Mouse (Mus musculus): ENCODE data around the gene Ldb2. TPM values are rescaled to one million over a fixed set of nuclear protein-coding genes. Genes with fewer than 3 reads are reported as not detected.

The Ldb2 gene
- polyA plus RNA-seq, 1 experiment from 2014 or later: 51.5 TPM

DNA sequence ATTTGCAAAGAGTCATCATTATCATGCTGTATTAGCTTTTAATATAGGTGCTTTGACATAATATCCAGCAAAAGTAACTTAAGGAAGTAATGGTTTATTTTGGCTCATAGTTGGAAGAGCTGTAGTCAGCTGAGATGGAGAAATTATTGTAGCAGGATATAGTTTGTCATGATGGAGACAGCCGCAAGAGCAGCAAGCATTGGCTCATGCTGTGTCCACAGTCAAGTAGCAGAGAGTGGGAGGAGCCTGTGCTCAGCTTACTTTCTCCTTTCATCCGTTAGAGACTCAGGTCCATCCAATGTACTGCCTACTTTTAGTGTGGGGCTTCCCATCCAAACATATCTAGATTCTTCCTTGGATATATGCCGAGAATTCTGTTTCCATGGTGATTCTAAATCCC, 208.7 kb downstream of the Ldb2 start:
- Histone ChIP-seq H3K27me3 (ENCODE audit: control insufficient read depth, insufficient read depth, low read length) (no peaks in the 10 kb centered on the region), H3K4me1 (ENCODE audit: control insufficient read depth, insufficient read depth, low read length) (no peaks in the 10 kb centered on the region), H3K4me2 (ENCODE audit: low read depth, low read length) (no peak overlapping the region), H3K4me3 (ENCODE audit: low read depth, low read length) (no peak overlapping the region), H3K9ac (replicated peaks; ENCODE audit: low read length) (no peak overlapping the region), H3K36me3 (replicated peaks; ENCODE audit: control insufficient read depth, insufficient read depth, low read depth, low read length) (no peaks in the 10 kb centered on the region), H3K9me3 (replicated peaks; ENCODE audit: control insufficient read depth, low read length) (no peaks in the 10 kb centered on the region), H3K27ac (replicated peaks; ENCODE audit: low read depth, low read length) (no peak overlapping the region)
- 85% methylated on average over 3 of the region's 3 CpGs for WGBS
- DNase-seq (ENCODE audit: low spot score) (no peak), ATAC-seq (replicated peaks; ENCODE audit: insufficient number of reproducible peaks, low FRiP score, low TSS enrichment, low read depth) (no peak)

DNA sequence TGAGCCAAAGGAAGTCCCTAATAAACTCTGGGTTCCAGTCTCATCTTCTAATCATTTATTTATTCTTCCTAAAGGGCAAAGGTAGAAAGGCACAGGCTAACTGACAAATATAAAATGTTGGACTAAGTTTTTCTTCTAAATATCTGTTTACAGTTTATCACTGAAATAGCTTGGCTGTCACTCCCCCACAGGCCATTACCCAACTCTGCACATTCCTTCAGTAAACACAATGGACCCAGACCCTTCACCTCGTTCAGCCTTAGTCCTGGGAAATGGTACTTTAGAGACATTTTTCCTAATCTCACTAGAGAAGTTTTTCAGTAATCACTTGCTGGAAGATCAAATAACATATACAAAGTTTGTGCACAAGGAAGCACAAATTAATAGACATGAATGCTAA, 210.2 kb downstream of the Ldb2 start:
- H3K4me1 ChIP-seq (ENCODE audit: control insufficient read depth, insufficient read depth, low read length): no peaks in the 10 kb centered on the region
- no peak overlapping the region for H3K4me3 ChIP-seq (ENCODE audit: low read depth, low read length)
- 31% methylated on average over 1 of the region's 1 CpGs for WGBS
- H3K36me3 ChIP-seq (replicated peaks; ENCODE audit: control insufficient read depth, insufficient read depth, low read depth, low read length): no peaks in the 10 kb centered on the region
- H3K27ac ChIP-seq (replicated peaks; ENCODE audit: low read depth, low read length): no peak overlapping the region
- H3K4me2 ChIP-seq (ENCODE audit: low read depth, low read length): no peak overlapping the region
- H3K9me3 ChIP-seq (replicated peaks; ENCODE audit: control insufficient read depth, low read length): no peaks in the 10 kb centered on the region
- ATAC-seq (replicated peaks; ENCODE audit: insufficient number of reproducible peaks, low FRiP score, low TSS enrichment, low read depth) (no peak), DNase-seq (ENCODE audit: low spot score) (no peak)
- H3K9ac ChIP-seq (replicated peaks; ENCODE audit: low read length): no peak overlapping the region
- H3K27me3 ChIP-seq (ENCODE audit: control insufficient read depth, insufficient read depth, low read length): no peaks in the 10 kb centered on the region

DNA sequence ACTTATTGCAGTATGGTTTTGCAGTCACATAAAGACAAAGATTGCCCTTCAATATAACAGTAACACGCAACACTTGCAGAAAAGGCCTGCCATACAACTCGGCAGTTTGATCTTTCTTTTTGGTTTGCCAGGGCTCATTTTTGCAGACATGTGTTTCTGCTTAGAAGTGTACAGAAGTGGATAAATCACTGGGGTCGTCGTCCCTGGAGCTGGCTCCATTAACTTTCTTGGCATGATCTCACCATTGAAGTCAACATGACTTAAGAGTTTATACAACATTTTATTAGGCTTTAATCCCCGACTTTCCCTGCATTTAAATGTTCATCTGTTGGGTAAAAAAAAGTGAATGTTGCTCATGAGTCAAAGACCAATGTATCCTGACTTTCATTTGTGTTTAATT, 212.9 kb downstream of the Ldb2 start:
- no peaks in the 10 kb centered on the region for H3K9me3 ChIP-seq (replicated peaks; ENCODE audit: control insufficient read depth, low read length)
- no peaks in the 10 kb centered on the region for H3K4me1 ChIP-seq (ENCODE audit: control insufficient read depth, insufficient read depth, low read length)
- ATAC-seq (replicated peaks; ENCODE audit: insufficient number of reproducible peaks, low FRiP score, low TSS enrichment, low read depth) (no peak), DNase-seq (ENCODE audit: low spot score) (peak; percentile 75)
- H3K36me3 ChIP-seq (replicated peaks; ENCODE audit: control insufficient read depth, insufficient read depth, low read depth, low read length): no peaks in the 10 kb centered on the region
- WGBS: 32% methylated on average over 5 of the region's 5 CpGs
- no peak overlapping the region for H3K27ac ChIP-seq (replicated peaks; ENCODE audit: low read depth, low read length)
- H3K9ac ChIP-seq (replicated peaks; ENCODE audit: low read length): no peak overlapping the region
- no peaks in the 10 kb centered on the region for H3K27me3 ChIP-seq (ENCODE audit: control insufficient read depth, insufficient read depth, low read length)
- H3K4me3 ChIP-seq (ENCODE audit: low read depth, low read length): no peak overlapping the region
- no peak overlapping the region for H3K4me2 ChIP-seq (ENCODE audit: low read depth, low read length)

DNA sequence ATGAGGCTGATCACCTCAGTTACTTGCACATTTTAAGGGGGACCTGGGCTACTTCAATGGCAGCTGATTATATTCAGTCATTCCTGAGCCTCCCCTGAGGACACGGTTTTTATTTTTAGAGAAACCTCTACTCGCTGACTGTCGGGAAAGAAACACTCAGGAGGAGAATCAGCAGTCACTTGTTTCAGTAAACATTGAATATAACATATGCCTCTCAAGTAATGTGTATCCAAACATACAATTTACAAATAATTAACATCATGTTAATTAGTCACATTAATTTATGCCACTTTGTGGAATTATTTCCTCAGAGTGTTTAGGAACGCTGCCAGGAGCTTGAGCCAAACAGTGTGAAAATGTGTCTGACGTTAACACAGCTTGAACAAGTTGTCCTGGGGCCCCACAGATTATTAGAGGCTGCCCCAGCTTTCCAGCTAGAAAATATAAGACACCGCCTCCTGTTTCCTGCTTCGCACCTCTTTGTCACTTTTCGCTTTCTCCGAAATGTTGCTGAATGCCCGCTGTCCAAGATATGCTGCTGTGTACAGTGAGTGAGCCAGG, 219.5 kb downstream of the Ldb2 start:
- H3K27me3 ChIP-seq (ENCODE audit: control insufficient read depth, insufficient read depth, low read length): no peaks in the 10 kb centered on the region
- H3K4me1 ChIP-seq (ENCODE audit: control insufficient read depth, insufficient read depth, low read length): no peaks in the 10 kb centered on the region
- no peak for ATAC-seq (replicated peaks; ENCODE audit: insufficient number of reproducible peaks, low FRiP score, low TSS enrichment, low read depth)
- no peak overlapping the region for H3K27ac ChIP-seq (replicated peaks; ENCODE audit: low read depth, low read length)
- no peak overlapping the region for H3K4me3 ChIP-seq (ENCODE audit: low read depth, low read length)
- 67% methylated on average over 10 of the region's 10 CpGs for WGBS
- H3K9me3 ChIP-seq (replicated peaks; ENCODE audit: control insufficient read depth, low read length): no peaks in the 10 kb centered on the region
- no peak overlapping the region for H3K4me2 ChIP-seq (ENCODE audit: low read depth, low read length)
- H3K36me3 ChIP-seq (replicated peaks; ENCODE audit: control insufficient read depth, insufficient read depth, low read depth, low read length): no peaks in the 10 kb centered on the region
- DNase-seq (ENCODE audit: low spot score): no peak
- H3K9ac ChIP-seq (replicated peaks; ENCODE audit: low read length): no peak overlapping the region

DNA sequence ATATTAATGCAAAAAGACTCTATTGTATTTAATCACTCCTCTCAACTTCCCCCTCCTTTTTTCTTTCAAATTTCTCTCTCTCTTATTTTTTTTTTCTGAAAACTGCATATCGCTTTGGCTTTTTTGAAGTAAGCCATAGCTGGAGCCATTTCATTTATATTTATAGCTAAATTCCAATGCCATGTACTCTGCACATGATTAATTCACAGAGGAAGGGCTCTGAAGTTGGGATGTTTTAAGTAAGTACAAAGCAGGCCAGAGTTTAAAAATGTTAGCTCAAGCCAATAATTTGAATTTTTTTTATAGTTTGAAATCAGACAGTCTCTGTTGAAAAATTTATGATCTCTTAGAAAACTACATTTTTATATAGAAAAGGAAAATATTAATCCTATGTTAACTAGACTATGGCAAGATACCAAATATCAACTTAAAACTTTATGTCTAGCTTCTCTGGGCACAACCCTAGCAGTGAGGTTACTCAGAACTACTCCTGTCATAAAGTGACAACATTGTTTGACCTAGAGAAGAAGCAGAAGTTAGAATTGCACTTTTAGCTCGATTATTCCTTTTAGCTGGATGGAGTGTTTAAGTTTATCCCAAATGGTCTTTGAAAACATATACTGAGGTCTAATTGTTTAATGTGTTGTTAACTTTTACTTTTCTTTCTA, 222.7 kb downstream of the Ldb2 start:
- Histone ChIP-seq H3K4me1 (ENCODE audit: control insufficient read depth, insufficient read depth, low read length) (no peaks in the 10 kb centered on the region), H3K9ac (replicated peaks; ENCODE audit: low read length) (no peak overlapping the region), H3K4me3 (ENCODE audit: low read depth, low read length) (no peak overlapping the region), H3K36me3 (replicated peaks; ENCODE audit: control insufficient read depth, insufficient read depth, low read depth, low read length) (no peaks in the 10 kb centered on the region), H3K27me3 (ENCODE audit: control insufficient read depth, insufficient read depth, low read length) (no peaks in the 10 kb centered on the region), H3K27ac (replicated peaks; ENCODE audit: low read depth, low read length) (no peak overlapping the region), H3K4me2 (ENCODE audit: low read depth, low read length) (no peak overlapping the region), H3K9me3 (replicated peaks; ENCODE audit: control insufficient read depth, low read length) (no peaks in the 10 kb centered on the region)
- 67% methylated on average over 2 of the region's 2 CpGs for WGBS
- DNase-seq (ENCODE audit: low spot score): no peak
- no peak for ATAC-seq (replicated peaks; ENCODE audit: insufficient number of reproducible peaks, low FRiP score, low TSS enrichment, low read depth)

DNA sequence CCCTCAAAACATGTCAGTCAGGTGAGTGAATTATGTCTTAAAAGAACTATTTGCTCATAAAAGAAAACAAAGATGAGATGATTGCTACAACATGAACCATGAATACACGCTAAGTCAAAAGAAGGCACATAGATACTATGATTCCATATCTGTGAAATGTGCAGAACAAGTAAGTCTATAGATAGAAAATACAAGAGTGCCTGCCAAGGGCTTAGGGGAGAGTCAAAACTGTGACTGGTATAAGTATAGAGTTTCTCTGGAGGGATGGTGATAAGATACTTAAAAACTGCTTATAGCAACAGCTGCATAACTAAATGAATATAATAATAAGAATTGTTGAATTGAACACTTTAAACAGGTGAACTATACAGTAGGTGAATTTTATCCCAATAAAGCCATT, 224.8 kb downstream of the Ldb2 start:
- Histone ChIP-seq H3K9me3 (replicated peaks; ENCODE audit: control insufficient read depth, low read length) (no peaks in the 10 kb centered on the region), H3K36me3 (replicated peaks; ENCODE audit: control insufficient read depth, insufficient read depth, low read depth, low read length) (no peaks in the 10 kb centered on the region), H3K27ac (replicated peaks; ENCODE audit: low read depth, low read length) (no peak overlapping the region), H3K4me3 (ENCODE audit: low read depth, low read length) (no peak overlapping the region), H3K9ac (replicated peaks; ENCODE audit: low read length) (no peak overlapping the region), H3K27me3 (ENCODE audit: control insufficient read depth, insufficient read depth, low read length) (no peaks in the 10 kb centered on the region), H3K4me2 (ENCODE audit: low read depth, low read length) (no peak overlapping the region), H3K4me1 (ENCODE audit: control insufficient read depth, insufficient read depth, low read length) (no peaks in the 10 kb centered on the region)
- WGBS: 87% methylated on average over 1 of the region's 1 CpGs
- no peak for ATAC-seq (replicated peaks; ENCODE audit: insufficient number of reproducible peaks, low FRiP score, low TSS enrichment, low read depth)
- no peak for DNase-seq (ENCODE audit: low spot score)

DNA sequence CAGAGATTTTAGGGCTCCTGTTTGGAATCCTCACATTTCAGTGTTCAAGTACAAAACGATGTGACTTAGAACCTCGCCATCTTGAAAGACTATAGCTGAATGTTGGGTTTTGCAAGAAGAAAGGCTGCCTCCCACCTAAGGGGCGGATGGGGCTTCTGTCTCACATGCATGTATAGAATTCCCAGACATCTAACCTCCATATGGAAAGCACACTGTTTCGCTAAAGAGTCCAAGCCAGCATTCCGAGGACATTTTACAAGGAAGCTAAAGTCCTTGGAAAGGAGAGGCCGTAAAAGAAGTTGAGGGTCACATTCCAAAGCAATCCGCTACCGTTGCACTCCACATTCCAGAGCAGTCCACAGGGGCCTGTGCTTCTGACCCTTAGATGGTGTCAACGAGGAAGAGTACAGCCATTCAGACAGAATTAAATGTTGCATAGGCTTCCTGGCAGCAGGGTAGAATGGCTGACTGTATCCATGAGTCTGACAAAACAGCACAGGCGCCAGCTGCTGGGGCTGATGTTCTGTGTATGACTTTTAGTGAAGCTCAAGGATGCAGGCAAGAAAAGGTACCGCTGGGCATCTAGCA, 245.6 kb downstream of the Ldb2 start:
- no peak for ATAC-seq (replicated peaks; ENCODE audit: insufficient number of reproducible peaks, low FRiP score, low TSS enrichment, low read depth)
- H3K4me1 ChIP-seq (ENCODE audit: control insufficient read depth, insufficient read depth, low read length): no peaks in the 10 kb centered on the region
- DNase-seq (ENCODE audit: low spot score): peak; percentile 39
- no peaks in the 10 kb centered on the region for H3K36me3 ChIP-seq (replicated peaks; ENCODE audit: control insufficient read depth, insufficient read depth, low read depth, low read length)
- H3K27ac ChIP-seq (replicated peaks; ENCODE audit: low read depth, low read length): no peak overlapping the region
- no peak overlapping the region for H3K4me3 ChIP-seq (ENCODE audit: low read depth, low read length)
- H3K4me2 ChIP-seq (ENCODE audit: low read depth, low read length): no peak overlapping the region
- H3K27me3 ChIP-seq (ENCODE audit: control insufficient read depth, insufficient read depth, low read length): no peaks in the 10 kb centered on the region
- H3K9ac ChIP-seq (replicated peaks; ENCODE audit: low read length): no peak overlapping the region
- no peaks in the 10 kb centered on the region for H3K9me3 ChIP-seq (replicated peaks; ENCODE audit: control insufficient read depth, low read length)
- 51% methylated on average over 11 of the region's 11 CpGs for WGBS

DNA sequence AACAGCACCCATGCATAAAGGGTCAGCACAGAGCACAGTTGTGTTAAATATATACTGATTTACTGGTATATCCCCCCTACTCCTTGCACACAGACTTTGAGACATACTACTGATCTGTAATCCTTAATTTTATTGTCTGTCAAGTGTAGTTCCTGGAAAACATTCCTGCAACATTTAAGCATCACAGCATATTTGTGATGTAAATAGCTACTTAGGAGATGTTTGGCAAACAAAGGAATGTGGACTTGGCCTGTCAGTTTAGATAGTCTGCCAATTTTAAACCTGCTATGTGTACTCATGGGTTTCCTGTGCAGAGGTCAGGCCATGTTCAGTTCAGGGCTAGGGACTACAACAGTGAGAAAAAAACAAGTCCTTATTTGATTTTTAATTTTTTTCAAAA, 246.3 kb downstream of the Ldb2 start:
- Histone ChIP-seq H3K27me3 (ENCODE audit: control insufficient read depth, insufficient read depth, low read length) (no peaks in the 10 kb centered on the region), H3K4me1 (ENCODE audit: control insufficient read depth, insufficient read depth, low read length) (no peaks in the 10 kb centered on the region), H3K27ac (replicated peaks; ENCODE audit: low read depth, low read length) (no peak overlapping the region), H3K4me2 (ENCODE audit: low read depth, low read length) (no peak overlapping the region), H3K9me3 (replicated peaks; ENCODE audit: control insufficient read depth, low read length) (no peaks in the 10 kb centered on the region), H3K4me3 (ENCODE audit: low read depth, low read length) (no peak overlapping the region), H3K9ac (replicated peaks; ENCODE audit: low read length) (no peak overlapping the region), H3K36me3 (replicated peaks; ENCODE audit: control insufficient read depth, insufficient read depth, low read depth, low read length) (no peaks in the 10 kb centered on the region)
- no peak for DNase-seq (ENCODE audit: low spot score)
- ATAC-seq (replicated peaks; ENCODE audit: insufficient number of reproducible peaks, low FRiP score, low TSS enrichment, low read depth): no peak

Measured in embryonic facial prominence, embryonic 11.5 days (tissue).